Mouse (Mus musculus) G1E (cell line): ENCODE results near the gene Large2.

Experiments used
- CTCF ChIP-seq: IDR thresholded peaks from 2 replicates; pipeline ENCODE4 v1.5.1; 2012; ENCODE audit warnings: low read depth, low read length, inconsistent platforms, mixed read lengths
- GATA1 ChIP-seq: IDR thresholded peaks from 2 replicates; pipeline ENCODE4 v1.6.1; 2012; ENCODE audit warnings: borderline replicate concordance, low read length, inconsistent platforms, mixed read lengths
- GATA2 ChIP-seq: IDR thresholded peaks from 2 replicates; pipeline ENCODE4 v1.6.1; 2012; ENCODE audit warnings: low read depth, low read length, inconsistent platforms, borderline replicate concordance
- POLR2AphosphoS5 ChIP-seq: IDR thresholded peaks from 2 replicates; pipeline ENCODE4 v1.6.1; 2012; ENCODE audit warnings: low read depth, low read length, inconsistent platforms; ENCODE audit not compliant: insufficient replicate concordance
- TAL1 ChIP-seq: conservative IDR thresholded peaks from 2 replicates; pipeline ENCODE4 v1.6.1; 2012; ENCODE audit warnings: low read depth, low read length, inconsistent platforms, mixed read lengths

GRCm38 (mm10) chr2:92382759-92383158, 8.1 kb upstream of the Large2 start:
- TF ChIP-seq CTCF (no peak), GATA1 (no peak), GATA2 (no peak), TAL1 (no peak), POLR2AphosphoS5 (no peak)
